Mouse (Mus musculus) gastrocnemius, postnatal 10 days (tissue): Measurements from ENCODE around the gene Gltpd2. TPM values are rescaled to one million over a fixed set of nuclear protein-coding genes. Genes with fewer than 3 reads are reported as not detected.
A peak's percentile ranks its signal among the peaks of the same experiment; 100 is the strongest.

ENCODE experiments used
- DNase-seq: peaks from one replicate; pipeline ENCODE4 v3.0.0; 2021; ENCODE audit warnings: mixed read lengths
- total RNA-seq, 2 experiments: library from RNA; stranded (reverse); gene quantifications; 2 replicates each; pipeline ENCODE4 v1.2.3; 2021

Gene Gltpd2
- total RNA-seq, 2 experiments from 2014 or later: not detected

DNA sequence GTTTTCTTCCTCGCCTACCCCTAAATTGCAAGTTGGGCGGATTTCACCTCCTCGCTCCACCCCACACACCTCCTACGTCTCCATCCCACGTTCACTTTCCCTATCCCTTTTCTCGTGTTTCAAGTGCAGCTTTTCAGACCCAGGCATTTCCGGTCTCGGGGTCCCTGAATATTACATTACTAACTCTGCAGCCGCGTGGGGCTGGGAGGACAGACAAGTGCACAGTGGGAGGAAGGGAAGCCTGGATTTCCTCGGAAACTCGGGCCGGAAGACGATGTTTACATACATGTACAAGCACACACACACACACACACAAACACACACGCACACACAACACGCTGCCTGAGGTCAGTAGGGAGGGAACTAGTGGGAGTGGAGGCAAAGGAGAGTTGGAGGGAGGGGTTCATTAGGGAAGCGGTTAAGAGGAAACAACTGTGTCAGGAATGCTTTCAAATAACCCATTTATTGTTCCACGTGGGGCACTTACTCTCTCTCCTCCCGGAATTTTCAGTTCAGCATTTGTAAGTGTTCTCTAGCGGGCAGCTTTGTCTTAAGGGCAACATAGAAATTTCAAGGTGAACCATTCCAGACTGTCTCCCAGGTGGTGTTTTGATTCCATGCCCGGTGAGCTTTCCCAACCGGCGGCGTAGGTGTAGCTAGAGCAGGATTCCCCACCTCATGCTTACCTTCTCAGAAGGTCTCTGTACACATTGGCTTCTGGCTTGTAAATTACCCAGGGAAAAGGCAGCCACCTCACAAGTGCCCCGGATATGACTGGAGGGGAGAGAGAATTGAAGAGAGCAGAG is 44.7 kb downstream of the Gltpd2 start:
- DNase-seq: peak; percentile 22

GRCm38 (mm10) chr11:70564276-70564873 is 45.4 kb downstream of the Gltpd2 start:
- DNase-seq: no peak

DNA sequence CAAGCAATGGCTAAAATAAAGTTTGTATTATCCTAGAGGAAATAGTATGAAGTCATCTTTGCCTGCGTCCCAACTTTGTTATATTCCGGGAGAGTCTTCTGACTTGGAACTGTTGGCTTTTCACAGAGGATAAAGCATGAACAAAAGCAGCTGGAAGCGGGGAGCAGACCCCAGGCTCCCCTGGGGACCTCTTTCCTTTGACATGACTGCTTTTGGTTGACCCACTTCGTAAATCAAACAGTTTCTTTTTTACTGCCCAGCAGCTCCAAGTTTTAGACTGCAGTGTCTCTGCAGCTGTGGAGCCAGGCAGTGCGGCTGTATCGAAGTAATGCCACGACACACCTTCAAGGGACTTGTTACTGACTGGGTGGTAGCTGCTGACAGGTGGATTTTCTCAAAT is 47.6 kb downstream of the Gltpd2 start:
- no peak for DNase-seq

Other genes with a start within 250 kb of the Gltpd2 start
- gene Alox12e, start 196.6 kb upstream of the Gltpd2 start, total RNA-seq: not detected
- under 1 TPM in 1 of 2 experiments, not detected in 1; 0.52 TPM for gene Alox15, start 167.2 kb upstream of the Gltpd2 start, total RNA-seq
- 10 to 100 TPM; 20.2 to 21.4 TPM for gene Pelp1, start 109.2 kb upstream of the Gltpd2 start, total RNA-seq
- 10 to 100 TPM; 11.0 TPM for gene Arrb2, start 86.6 kb upstream of the Gltpd2 start, total RNA-seq
- 10 to 100 TPM in 1 of 2 experiments, 1 to 10 TPM in 1; 7.6 to 11.0 TPM for gene Med11, start 67.3 kb upstream of the Gltpd2 start, total RNA-seq
- 1 to 10 TPM in 1 of 2 experiments, under 1 TPM in 1; 0.52 to 1.6 TPM for gene Zmynd15, start 59.8 kb upstream of the Gltpd2 start, total RNA-seq
- gene Cxcl16, start 59.2 kb upstream of the Gltpd2 start, total RNA-seq: 1 to 10 TPM; 3.4 to 5.1 TPM
- gene Tm4sf5, start 14.0 kb upstream of the Gltpd2 start, total RNA-seq: not detected
- gene Vmo1, start 4.6 kb upstream of the Gltpd2 start, total RNA-seq: not detected
- 100 to 1,000 TPM; 326 to 361 TPM for gene Psmb6, start 6.2 kb downstream of the Gltpd2 start, total RNA-seq
- gene Gm40193, start 13.7 kb downstream of the Gltpd2 start, total RNA-seq: not detected
- 10 to 100 TPM; 16.4 to 21.3 TPM for gene Pld2, start 20.9 kb downstream of the Gltpd2 start, total RNA-seq
- 10 to 100 TPM; 28.6 to 37.0 TPM for gene Mink1, start 43.7 kb downstream of the Gltpd2 start, total RNA-seq
- not detected for gene 4930544D05Rik, start 96.7 kb downstream of the Gltpd2 start, total RNA-seq
- gene Chrne, start 100.0 kb downstream of the Gltpd2 start, total RNA-seq: 10 to 100 TPM; 30.7 to 35.0 TPM
- gene Gp1ba, start 119.9 kb downstream of the Gltpd2 start, total RNA-seq: under 1 TPM; 0.12 to 0.29 TPM
- 10 to 100 TPM; 41.9 to 43.7 TPM for gene Rnf167, start 128.0 kb downstream of the Gltpd2 start, total RNA-seq
- gene Slc25a11, start 128.3 kb downstream of the Gltpd2 start, total RNA-seq: 100 to 1,000 TPM; 252 to 283 TPM
- 100 to 1,000 TPM; 465 to 491 TPM for gene Pfn1, start 135.4 kb downstream of the Gltpd2 start, total RNA-seq
- gene Eno3, start 138.0 kb downstream of the Gltpd2 start, total RNA-seq: 1,000 to 10,000 TPM; 5,193 to 5,983 TPM
- gene Spag7, start 150.2 kb downstream of the Gltpd2 start, total RNA-seq: 100 to 1,000 TPM; 131 to 133 TPM
- gene Camta2, start 168.9 kb downstream of the Gltpd2 start, total RNA-seq: 10 to 100 TPM; 20.6 to 21.8 TPM
- 1 to 10 TPM; 1.6 to 2.5 TPM for gene Inca1, start 181.0 kb downstream of the Gltpd2 start, total RNA-seq
- gene Kif1c, start 181.4 kb downstream of the Gltpd2 start, total RNA-seq: 100 to 1,000 TPM; 195 to 205 TPM
- gene Zfp3, start 245.0 kb downstream of the Gltpd2 start, total RNA-seq: 10 to 100 TPM; 11.6 to 12.4 TPM